Mouse (Mus musculus) ES-E14 (cell line): Measurements from ENCODE around the gene Atp6v1e2.

ENCODE experiments used
- HCFC1 ChIP-seq: IDR thresholded peaks from 2 replicates; pipeline ENCODE4 v1.6.1; 2012; ENCODE audit warnings: low read length, inconsistent platforms, borderline replicate concordance; ENCODE audit not compliant: insufficient read depth
- MAFK ChIP-seq: IDR thresholded peaks from 2 replicates; pipeline ENCODE4 v1.6.1; 2014; ENCODE audit warnings: mild to moderate bottlenecking, low read depth, low read length, inconsistent platforms; ENCODE audit not compliant: insufficient read depth
- ZNF384 ChIP-seq: IDR thresholded peaks from 2 replicates; pipeline ENCODE4 v1.6.1; 2012; ENCODE audit warnings: low read depth, low read length, inconsistent platforms

GRCm38 (mm10) chr17:86895191-86895590 is 52.5 kb downstream of the Atp6v1e2 start:
- TF ChIP-seq MAFK: no peak
- no peak for TF ChIP-seq ZNF384
- no peak for TF ChIP-seq HCFC1
